Mouse (Mus musculus): ENCODE measurements around the gene Rtkn. TPM values are rescaled to one million over a fixed set of nuclear protein-coding genes. Genes with fewer than 3 reads are reported as not detected.

The Rtkn gene
- polyA plus RNA-seq, 1 experiment from 2014 or later: 21.1 TPM

- peak; percentile 95 for TF ChIP-seq CTCF (IDR thresholded peaks at IDR 0.05; ENCODE audit: low read depth)
- ATAC-seq: peak; percentile 31; the same call in 1 of the 2 replicates
- H3K27ac ChIP-seq (ENCODE audit: low read depth, low read length): no peak overlapping the region
- H3K4me2 ChIP-seq (replicated peaks; ENCODE audit: low read depth): peak overlapping the region; percentile 90
- H3K4me3 ChIP-seq (ENCODE audit: low read depth, low read length): no peak overlapping the region
- 39% methylated on average over 13 of the region's 13 CpGs for WGBS
- H3K9me3 ChIP-seq (ENCODE audit: control insufficient read depth): no peaks in the 10 kb centered on the region
- peaks cover 11% of the 10 kb centered on the region; the same call in 1 of the 2 replicates for H3K36me3 ChIP-seq (ENCODE audit: control insufficient read depth, insufficient read depth)
- H3K9ac ChIP-seq (ENCODE audit: low read depth, low read length): peak overlapping the region; percentile 92; the same call in 1 of the 2 replicates
- H3K27me3 ChIP-seq (replicated peaks; ENCODE audit: control insufficient read depth, insufficient read depth, low read length): no peaks in the 10 kb centered on the region
- H3K4me1 ChIP-seq (replicated peaks; ENCODE audit: control insufficient read depth, insufficient read depth, low read length): peaks cover 8% of the 10 kb centered on the region
These were observed 27.5 kb upstream of the Rtkn start for GRCm38 (mm10) chr6:83107566-83108400.

DNA sequence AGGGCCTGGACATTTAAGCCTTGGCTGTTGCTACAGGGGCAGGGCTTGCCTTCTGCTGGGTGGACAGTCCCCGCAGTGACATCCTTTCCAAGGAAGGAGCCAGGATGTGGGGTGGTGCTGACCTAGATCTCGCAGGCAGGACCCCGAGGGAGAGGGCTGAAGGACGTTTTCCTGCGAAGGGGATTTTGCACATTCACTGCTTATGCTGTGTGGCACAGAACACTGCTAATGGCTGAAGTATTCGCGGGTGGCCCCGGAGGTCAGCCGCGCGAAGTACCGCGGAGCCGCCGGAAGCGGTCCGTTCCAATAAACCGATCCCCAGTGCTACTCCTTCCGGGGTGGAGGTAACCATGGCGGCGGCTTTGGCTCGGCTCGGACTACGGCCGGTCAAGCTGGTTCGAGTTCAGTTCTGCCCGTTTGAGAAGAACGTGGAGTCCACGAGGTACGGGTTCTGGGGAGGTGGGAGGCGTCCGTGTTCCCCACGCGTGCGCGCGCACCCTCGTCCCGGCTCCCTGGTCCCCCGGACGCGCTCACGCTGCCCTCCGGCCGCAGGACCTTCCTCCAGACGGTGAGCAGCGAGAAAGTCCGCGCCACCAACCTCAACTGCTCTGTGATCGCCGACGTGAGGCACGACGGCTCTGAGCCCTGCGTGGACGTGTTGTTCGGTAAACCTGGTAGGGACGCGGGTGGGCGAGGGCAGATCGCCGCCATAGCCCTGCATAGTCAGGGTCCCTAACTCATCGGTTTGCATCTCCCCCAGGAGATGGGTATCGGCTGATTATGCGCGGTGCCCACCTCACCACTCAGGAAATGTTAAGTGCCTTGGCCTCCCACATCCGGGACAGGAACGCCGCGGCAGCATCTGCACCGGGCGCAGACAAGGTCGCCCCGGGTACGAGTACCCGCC, 26.2 kb upstream of the Rtkn start, which contains the start of gene Mrpl53:
Gene Mrpl53 (plus strand): TSS at position 279 of the 907 bp plus-strand sequence.
- peak within 1 kb of the TSS; percentile 90 for H3K4me2 ChIP-seq (replicated peaks; ENCODE audit: low read depth)
- H3K4me3 ChIP-seq (ENCODE audit: low read depth, low read length): peak within 1 kb of the TSS; percentile 85
- ATAC-seq: peak; percentile 80
- H3K9ac ChIP-seq (ENCODE audit: low read depth, low read length): peak within 1 kb of the TSS; percentile 92
- no peaks in the 10 kb centered on the region for H3K27me3 ChIP-seq (replicated peaks; ENCODE audit: control insufficient read depth, insufficient read depth, low read length)
- peaks cover 11% of the 10 kb centered on the region; the same call in 1 of the 2 replicates for H3K36me3 ChIP-seq (ENCODE audit: control insufficient read depth, insufficient read depth)
- H3K27ac ChIP-seq (ENCODE audit: low read depth, low read length): peak within 1 kb of the TSS; percentile 79
- H3K4me1 ChIP-seq (replicated peaks; ENCODE audit: control insufficient read depth, insufficient read depth, low read length): 0 out of 2 replicates have a peak, but pooled peaks cover 3% of the 10 kb centered on the region
- no peaks in the 10 kb centered on the region for H3K9me3 ChIP-seq (ENCODE audit: control insufficient read depth)
- under 1% methylated on average over 76 of the region's 76 CpGs for WGBS
- no peak for TF ChIP-seq CTCF (IDR thresholded peaks at IDR 0.05; ENCODE audit: low read depth)

DNA sequence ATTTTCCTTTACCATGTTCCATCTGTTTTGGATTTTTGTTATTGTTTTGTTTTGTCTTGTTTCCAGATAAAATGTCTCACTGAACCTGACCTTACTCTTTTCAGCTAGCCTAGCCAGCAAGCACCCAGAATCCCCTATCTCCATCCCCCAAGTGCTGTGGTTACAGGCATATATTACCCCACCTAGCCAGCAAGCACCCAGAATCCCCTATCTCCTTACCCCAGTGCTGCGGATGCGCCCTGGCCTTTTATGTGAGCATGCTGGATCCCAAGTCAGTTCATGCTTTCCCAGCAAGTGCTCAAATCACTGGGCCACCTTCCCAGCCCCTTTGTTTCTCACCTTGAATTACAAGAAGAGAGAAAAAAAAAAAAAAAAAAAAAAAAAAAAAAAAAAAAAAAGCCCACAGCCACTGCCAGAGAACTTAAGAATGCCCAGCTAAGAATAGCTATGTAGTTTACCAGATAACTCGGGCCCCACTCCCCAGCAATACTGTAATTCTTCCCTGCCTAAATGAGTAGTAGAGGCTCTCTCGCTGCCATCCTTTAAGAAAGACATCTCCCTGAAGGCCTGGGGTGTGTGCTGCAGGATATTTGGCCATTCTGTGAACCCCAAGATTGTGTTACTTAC, 23.6 kb upstream of the Rtkn start:
- 86% methylated on average over 4 of the region's 4 CpGs for WGBS
- Histone ChIP-seq H3K4me2 (replicated peaks; ENCODE audit: low read depth) (no peak overlapping the region), H3K9me3 (ENCODE audit: control insufficient read depth) (no peaks in the 10 kb centered on the region), H3K9ac (ENCODE audit: low read depth, low read length) (no peak overlapping the region), H3K27ac (ENCODE audit: low read depth, low read length) (no peak overlapping the region), H3K36me3 (ENCODE audit: control insufficient read depth, insufficient read depth) (0 out of 2 replicates have a peak, but pooled peaks cover 5% of the 10 kb centered on the region), H3K4me3 (ENCODE audit: low read depth, low read length) (no peak overlapping the region), H3K27me3 (replicated peaks; ENCODE audit: control insufficient read depth, insufficient read depth, low read length) (no peaks in the 10 kb centered on the region), H3K4me1 (replicated peaks; ENCODE audit: control insufficient read depth, insufficient read depth, low read length) (0 out of 2 replicates have a peak, but pooled peaks cover 8% of the 10 kb centered on the region)
- no peak for ATAC-seq
- no peak for TF ChIP-seq CTCF (IDR thresholded peaks at IDR 0.05; ENCODE audit: low read depth)

GRCm38 (mm10) chr6:83115011-83115671, 20.1 kb upstream of the Rtkn start, which contains the start of gene Mogs:
TSS of gene Mogs (plus strand) at chr6:83115496.
- peak within 1 kb of the TSS; percentile 77 for H3K9ac ChIP-seq (ENCODE audit: low read depth, low read length)

DNA sequence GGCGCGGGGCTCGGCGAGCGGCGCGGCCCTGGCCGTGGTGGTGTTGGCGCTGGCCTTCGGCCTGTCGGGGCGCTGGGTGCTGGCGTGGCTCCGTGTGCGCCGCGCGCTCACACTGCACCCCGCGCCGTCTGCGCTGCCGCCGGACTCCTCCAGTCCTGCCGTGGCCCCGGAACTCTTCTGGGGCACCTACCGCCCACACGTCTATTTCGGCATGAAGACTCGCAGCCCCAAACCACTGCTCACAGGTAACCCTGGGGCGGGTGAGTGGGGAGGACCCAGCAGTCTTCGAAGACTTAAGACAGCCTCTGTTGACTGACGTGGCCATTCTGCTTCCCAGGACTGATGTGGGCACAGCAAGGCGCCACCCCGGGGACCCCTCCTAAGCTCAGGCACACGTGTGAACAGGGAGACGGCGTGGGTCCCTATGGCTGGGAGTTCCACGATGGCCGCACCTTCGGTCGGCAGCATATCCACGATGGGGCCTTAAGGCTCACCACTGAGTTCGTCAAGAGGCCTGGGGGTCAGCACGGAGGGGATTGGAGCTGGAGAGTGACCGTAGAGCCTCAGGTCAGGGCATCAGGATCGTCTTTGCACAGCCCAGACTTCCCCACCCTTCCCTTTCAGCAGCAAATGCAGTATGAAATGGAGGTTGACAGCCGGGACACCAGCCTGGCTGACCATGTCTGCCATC, 19.4 kb upstream of the Rtkn start:
- Histone ChIP-seq H3K4me3 (ENCODE audit: low read depth, low read length) (peak overlapping the region; percentile 61), H3K27ac (ENCODE audit: low read depth, low read length) (peak overlapping the region; percentile 83), H3K9me3 (ENCODE audit: control insufficient read depth) (no peaks in the 10 kb centered on the region), H3K4me1 (replicated peaks; ENCODE audit: control insufficient read depth, insufficient read depth, low read length) (0 out of 2 replicates have a peak, but pooled peaks cover 5% of the 10 kb centered on the region), H3K36me3 (ENCODE audit: control insufficient read depth, insufficient read depth) (peaks cover 14% of the 10 kb centered on the region), H3K4me2 (replicated peaks; ENCODE audit: low read depth) (peak overlapping the region; percentile 89), H3K27me3 (replicated peaks; ENCODE audit: control insufficient read depth, insufficient read depth, low read length) (no peaks in the 10 kb centered on the region), H3K9ac (ENCODE audit: low read depth, low read length) (peak overlapping the region; percentile 77)
- TF ChIP-seq CTCF (IDR thresholded peaks at IDR 0.05; ENCODE audit: low read depth): no peak
- under 1% methylated on average over 41 of the region's 48 CpGs for WGBS
- peak; percentile 60 for ATAC-seq

More at GRCm38 (mm10) chr6:83115011-83115671, 20.1 kb upstream of the Rtkn start, which contains the start of gene Mogs:
- H3K4me2 ChIP-seq (replicated peaks; ENCODE audit: low read depth): peak within 1 kb of the TSS; percentile 89
- H3K27ac ChIP-seq (ENCODE audit: low read depth, low read length): peak within 1 kb of the TSS; percentile 83
- no peaks in the 10 kb centered on the region for H3K9me3 ChIP-seq (ENCODE audit: control insufficient read depth)
- H3K4me1 ChIP-seq (replicated peaks; ENCODE audit: control insufficient read depth, insufficient read depth, low read length): 0 out of 2 replicates have a peak, but pooled peaks cover 5% of the 10 kb centered on the region
- peak within 1 kb of the TSS; percentile 61 for H3K4me3 ChIP-seq (ENCODE audit: low read depth, low read length)
- peaks cover 14% of the 10 kb centered on the region for H3K36me3 ChIP-seq (ENCODE audit: control insufficient read depth, insufficient read depth)
- peak; percentile 78 for TF ChIP-seq CTCF (IDR thresholded peaks at IDR 0.05; ENCODE audit: low read depth)
- no peaks in the 10 kb centered on the region for H3K27me3 ChIP-seq (replicated peaks; ENCODE audit: control insufficient read depth, insufficient read depth, low read length)
- ATAC-seq: peak; percentile 93
- under 1% methylated on average over 54 of the region's 58 CpGs for WGBS

All from intestine, postnatal 0 days (tissue).